Mouse (Mus musculus) hindbrain, embryonic 11.5 days (tissue): ENCODE measurements at regions not wholly inside any gene's neighbourhood (a gene's known extent, or its start where the extent isn't known, plus 50 kb on each side); places are given as distances from the start of the nearest gene placed in this dataset.

Source experiments
- ATAC-seq: fragments of 200-750 bp; cut with Nextera tagmentation; 2 replicates; pipeline ENCODE4 v1.8.0; 2017; ENCODE audit warnings: mild to moderate bottlenecking, moderate TSS enrichment, moderate library complexity; ENCODE audit not compliant: low FRiP score
- DNase-seq: peaks from one replicate; pipeline ENCODE4 v3.0.0-alpha.2; 2015; ENCODE audit warnings: low spot score
- H3K27ac ChIP-seq: fragments of 300-500 bp; sonication (generic); 2 replicates; pipeline ENCODE4 v1.5.1; 2014; ENCODE audit warnings: mild to moderate bottlenecking, low read depth, low read length
- H3K27me3 ChIP-seq: fragments of 300-500 bp; sonication (generic); 2 replicates; pipeline ENCODE4 v1.6.1; 2014; ENCODE audit warnings: mild to moderate bottlenecking, low read length, moderate library complexity, mixed read lengths; ENCODE audit not compliant: control insufficient read depth, insufficient read depth
- H3K36me3 ChIP-seq: fragments of 300-500 bp; sonication (generic); 2 replicates; pipeline ENCODE4 v1.6.1; 2014; ENCODE audit warnings: mild to moderate bottlenecking, low read length, moderate library complexity, mixed read lengths; ENCODE audit not compliant: control insufficient read depth, insufficient read depth
- H3K4me1 ChIP-seq: fragments of 300-500 bp; sonication (generic); replicated peaks from 2 replicates; pipeline ENCODE4 v1.6.1; 2014; ENCODE audit warnings: low read length, mixed read lengths; ENCODE audit not compliant: control insufficient read depth, insufficient read depth
- H3K4me2 ChIP-seq: fragments of 300-500 bp; sonication (generic); replicated peaks from 2 replicates; pipeline ENCODE4 v1.6.1; 2014; ENCODE audit warnings: mild to moderate bottlenecking, low read depth, low read length
- H3K4me3 ChIP-seq: fragments of 300-500 bp; sonication (generic); 2 replicates; pipeline ENCODE4 v1.5.1; 2014; ENCODE audit warnings: low read depth, low read length
- H3K9ac ChIP-seq: fragments of 300-500 bp; sonication (generic); 2 replicates; pipeline ENCODE4 v1.6.1; 2014; ENCODE audit warnings: low read depth, low read length
- H3K9me3 ChIP-seq: fragments of 300-500 bp; sonication (generic); 2 replicates; pipeline ENCODE4 v1.6.1; 2016; ENCODE audit warnings: low read length; ENCODE audit not compliant: control insufficient read depth
- WGBS: fragments of 180-500 bp; shearing (Covaris S2); extraction: QIAGEN DNeasy Blood & Tissue Kit; methylation state at CpG from one replicate; pipeline ENCODE4 v1.1.7; 2014; 5-methylcytosine and 5-hydroxymethylcytosine counted together

DNA sequence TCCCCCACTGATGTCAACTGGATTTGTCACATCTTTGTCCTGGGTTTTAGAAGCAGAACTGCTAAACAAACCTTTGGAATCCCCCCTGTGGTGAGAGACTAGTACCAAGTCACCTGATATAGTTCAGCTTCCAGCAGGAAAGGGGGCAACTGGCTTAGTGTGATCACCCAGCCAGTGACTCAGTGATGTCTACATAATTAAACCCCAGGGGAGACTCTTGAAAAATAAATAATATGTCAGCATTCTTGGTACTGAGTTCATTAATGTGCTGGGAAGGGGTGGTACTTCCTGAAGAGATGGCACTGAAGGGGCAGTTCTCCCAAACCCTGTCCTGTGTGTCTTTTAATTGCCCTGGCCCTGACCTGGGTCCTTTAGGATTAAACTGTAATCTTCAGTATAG, 166.5 kb upstream of the Camk1g start:
- Histone ChIP-seq H3K36me3 (no peaks in the 10 kb centered on the region), H3K27me3 (no peaks in the 10 kb centered on the region), H3K27ac (no peak overlapping the region), H3K4me3 (no peak overlapping the region), H3K4me2 (no peak overlapping the region), H3K4me1 (no peaks in the 10 kb centered on the region), H3K9me3 (no peaks in the 10 kb centered on the region), H3K9ac (no peak overlapping the region)
- DNase-seq (no peak), ATAC-seq (no peak)

- no peak overlapping the region for H3K9ac ChIP-seq
- no peaks in the 10 kb centered on the region for H3K27me3 ChIP-seq
- 88% methylated on average over 4 of the region's 4 CpGs for WGBS
- H3K4me2 ChIP-seq, result no peak overlapping the region
- no peaks in the 10 kb centered on the region for H3K4me1 ChIP-seq
- H3K36me3 ChIP-seq, result no peaks in the 10 kb centered on the region
- ATAC-seq, result no peak
- no peak overlapping the region for H3K4me3 ChIP-seq
- no peaks in the 10 kb centered on the region for H3K9me3 ChIP-seq
- H3K27ac ChIP-seq, result no peak overlapping the region
- no peak for DNase-seq
Measured at GRCm38 (mm10) chr1:193534449-193534848, 164.4 kb upstream of the Camk1g start.

- DNase-seq, result no peak
- ATAC-seq, result no peak
- Histone ChIP-seq H3K4me1 (no peaks in the 10 kb centered on the region), H3K9me3 (no peaks in the 10 kb centered on the region), H3K4me3 (no peak overlapping the region), H3K27me3 (no peaks in the 10 kb centered on the region), H3K27ac (no peak overlapping the region), H3K4me2 (no peak overlapping the region), H3K9ac (no peak overlapping the region), H3K36me3 (no peaks in the 10 kb centered on the region)
- 58% methylated on average over 3 of the region's 3 CpGs for WGBS
Measured at GRCm38 (mm10) chr1:193526501-193526900, 156.4 kb upstream of the Camk1g start.

DNA sequence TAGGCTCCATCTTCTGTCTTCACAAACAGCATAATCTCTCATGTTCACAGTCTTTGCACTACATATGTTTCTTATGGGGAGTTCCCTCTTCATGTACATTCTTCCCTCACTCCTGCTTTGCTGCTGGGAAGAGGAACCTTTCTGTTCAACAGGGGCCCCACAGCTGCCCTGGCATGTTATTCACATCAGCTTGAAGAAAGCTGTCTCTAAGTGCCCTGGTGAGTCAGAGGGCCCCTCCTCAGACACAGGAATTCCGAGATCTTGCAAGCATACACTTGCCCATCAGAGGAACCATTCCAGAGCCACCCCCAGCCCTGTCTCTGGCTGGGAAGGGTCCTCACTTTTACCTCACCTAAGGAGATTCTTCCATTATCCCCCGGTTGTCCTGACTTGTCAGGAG, 151.9 kb upstream of the Camk1g start:
- 72% methylated on average over 2 of the region's 2 CpGs for WGBS

DNA sequence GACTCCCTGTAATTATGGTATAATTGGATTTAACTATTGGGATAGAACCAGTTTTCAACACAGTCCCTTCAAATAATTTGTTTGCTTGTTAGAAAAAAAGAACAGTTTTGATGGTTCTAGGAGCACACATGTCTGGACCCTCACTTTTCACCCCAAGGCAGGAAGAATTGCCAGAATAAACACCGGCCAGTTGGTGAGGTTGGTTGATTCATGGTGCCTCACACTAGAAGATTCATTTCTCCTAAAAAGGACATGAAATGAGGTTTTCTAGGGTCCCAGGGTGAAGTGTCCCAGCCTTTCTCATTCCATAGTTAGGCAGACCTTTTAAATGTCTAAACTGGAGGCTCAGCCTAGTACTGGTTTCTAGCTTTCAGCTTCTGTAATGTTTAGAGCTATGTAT, 148.7 kb upstream of the Camk1g start:
- no peaks in the 10 kb centered on the region for H3K27me3 ChIP-seq
- H3K4me1 ChIP-seq, result no peaks in the 10 kb centered on the region
- no peak overlapping the region for H3K4me2 ChIP-seq
- no peak overlapping the region for H3K27ac ChIP-seq
- DNase-seq (no peak), ATAC-seq (no peak)
- H3K9ac ChIP-seq, result no peak overlapping the region
- H3K4me3 ChIP-seq, result no peak overlapping the region
- no peaks in the 10 kb centered on the region for H3K36me3 ChIP-seq
- H3K9me3 ChIP-seq, result no peaks in the 10 kb centered on the region
- WGBS, result 100% methylated on average over 1 of the region's 1 CpGs

More for the DNA sequence above, 151.9 kb upstream of the Camk1g start:
- Histone ChIP-seq H3K4me3 (no peak overlapping the region), H3K27ac (no peak overlapping the region), H3K36me3 (no peaks in the 10 kb centered on the region), H3K4me1 (no peaks in the 10 kb centered on the region), H3K27me3 (no peaks in the 10 kb centered on the region), H3K9ac (no peak overlapping the region), H3K4me2 (no peak overlapping the region), H3K9me3 (no peaks in the 10 kb centered on the region)
- ATAC-seq (no peak), DNase-seq (no peak)

DNA sequence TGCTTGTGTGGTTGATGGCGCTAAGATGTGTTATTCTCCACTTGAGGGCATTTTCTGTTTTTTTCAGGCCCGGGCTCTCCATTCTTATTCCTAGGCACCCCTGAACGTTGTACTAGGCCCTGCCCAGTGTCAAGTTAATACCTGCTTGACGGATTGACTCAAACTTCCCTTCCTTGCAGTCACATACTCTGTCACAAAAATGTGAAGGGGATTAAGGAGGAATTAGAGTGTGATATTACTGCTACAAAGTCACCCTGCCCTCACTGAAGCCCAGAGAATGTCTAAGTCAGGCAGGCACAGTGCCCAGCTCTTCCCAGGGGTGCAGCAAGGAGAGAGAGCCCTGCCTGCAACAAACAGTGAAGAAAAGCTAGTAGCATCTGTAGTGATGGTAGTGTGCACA, 147.9 kb upstream of the Camk1g start:
- WGBS, result 75% methylated on average over 4 of the region's 4 CpGs
- H3K4me3 ChIP-seq, result no peak overlapping the region
- no peaks in the 10 kb centered on the region for H3K36me3 ChIP-seq
- no peaks in the 10 kb centered on the region for H3K27me3 ChIP-seq
- H3K27ac ChIP-seq, result no peak overlapping the region
- H3K9ac ChIP-seq, result no peak overlapping the region
- H3K4me1 ChIP-seq, result no peaks in the 10 kb centered on the region
- no peaks in the 10 kb centered on the region for H3K9me3 ChIP-seq
- no peak for ATAC-seq
- DNase-seq, result no peak
- H3K4me2 ChIP-seq, result no peak overlapping the region

DNA sequence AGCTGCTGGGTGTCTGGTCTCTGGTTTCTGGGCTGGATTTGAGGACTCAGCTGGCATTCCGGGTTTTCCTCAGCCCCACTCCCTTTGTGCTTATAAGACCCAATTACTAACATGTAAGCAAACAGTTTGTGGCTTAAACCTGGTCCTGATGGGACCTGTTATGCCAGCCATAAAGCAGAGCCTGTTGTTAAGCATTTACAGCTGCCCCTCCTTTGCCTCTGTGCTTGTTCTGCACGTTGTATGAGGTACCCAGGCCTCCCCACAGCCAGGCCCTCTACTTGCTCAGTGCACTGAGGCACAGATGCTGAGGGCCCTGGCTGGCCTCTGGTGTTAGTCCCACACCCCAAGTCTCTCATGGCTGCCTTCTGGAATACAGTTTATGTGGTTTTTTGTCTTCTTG, 147.2 kb upstream of the Camk1g start:
- ATAC-seq, result no peak
- Histone ChIP-seq H3K27ac (no peak overlapping the region), H3K4me1 (no peaks in the 10 kb centered on the region), H3K9ac (no peak overlapping the region), H3K36me3 (no peaks in the 10 kb centered on the region), H3K4me3 (no peak overlapping the region), H3K27me3 (no peaks in the 10 kb centered on the region), H3K9me3 (no peaks in the 10 kb centered on the region), H3K4me2 (no peak overlapping the region)
- WGBS, result 76% methylated on average over 2 of the region's 2 CpGs
- DNase-seq, result no peak

DNA sequence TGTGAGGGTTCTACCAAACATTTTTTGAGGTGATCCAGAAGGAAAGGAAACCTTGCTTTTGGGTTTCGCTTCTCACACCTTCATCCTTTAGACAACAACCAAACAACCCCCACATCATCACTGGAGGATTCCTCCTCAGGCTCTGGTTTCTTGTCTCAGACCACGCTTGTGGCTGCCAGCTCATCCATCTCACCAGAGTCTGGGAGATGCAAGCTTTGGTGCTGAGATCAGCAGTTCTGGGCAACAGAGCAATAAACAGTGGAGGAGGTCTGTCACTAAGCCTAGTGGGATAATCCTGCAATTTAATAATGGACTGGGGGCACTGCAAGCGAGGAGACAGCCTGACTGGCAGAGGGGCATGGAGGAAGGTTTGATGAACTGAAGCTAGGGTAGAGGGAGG, 146.3 kb upstream of the Camk1g start:
- Histone ChIP-seq H3K36me3 (no peaks in the 10 kb centered on the region), H3K9ac (no peak overlapping the region), H3K27ac (no peak overlapping the region), H3K27me3 (no peaks in the 10 kb centered on the region), H3K4me3 (no peak overlapping the region), H3K4me2 (no peak overlapping the region), H3K9me3 (no peaks in the 10 kb centered on the region), H3K4me1 (no peaks in the 10 kb centered on the region)
- ATAC-seq, result no peak
- no peak for DNase-seq
- WGBS, result 75% methylated on average over 3 of the region's 3 CpGs

DNA sequence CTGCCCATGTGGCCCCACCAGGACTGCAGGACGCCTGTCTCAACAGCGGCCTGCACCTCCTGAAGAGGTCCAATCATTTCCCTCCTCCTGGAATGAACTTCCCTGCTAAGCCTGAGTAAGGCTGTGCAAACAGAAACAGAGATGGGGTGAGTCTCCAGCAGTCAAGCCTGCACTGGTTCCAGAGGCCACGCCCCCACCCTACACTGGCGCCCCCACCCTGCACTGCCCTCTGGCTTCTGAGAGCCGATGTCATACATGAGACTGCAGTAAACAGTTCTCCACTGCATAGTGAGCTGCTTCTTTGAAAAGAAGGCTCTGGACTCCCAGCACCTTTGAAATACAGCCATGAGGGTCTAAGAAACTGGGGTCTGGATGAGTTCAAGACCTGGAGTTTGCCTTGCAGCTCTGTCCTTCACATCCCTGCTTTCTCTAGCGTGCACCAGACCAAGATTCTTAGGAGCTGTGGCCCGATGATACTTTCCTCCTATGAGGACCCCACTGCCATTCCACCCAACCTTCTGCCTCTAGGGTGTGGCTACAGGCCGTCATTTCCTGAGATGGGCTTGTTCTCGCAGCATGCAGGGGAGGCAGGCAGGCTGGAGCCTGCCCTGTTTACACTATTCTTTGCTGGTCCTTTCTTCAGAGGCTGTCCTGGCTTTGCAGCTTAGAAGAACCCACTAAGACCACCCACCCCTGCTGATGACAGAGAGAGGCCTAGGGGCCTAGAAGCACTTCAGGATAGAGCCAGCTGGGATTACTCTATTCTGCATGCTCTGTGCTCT, 144.0 kb upstream of the Camk1g start:
- peak; percentile 59; the same call in 1 of the 2 replicates for ATAC-seq
- H3K27ac ChIP-seq, result no peak overlapping the region
- H3K4me3 ChIP-seq, result no peak overlapping the region
- no peak for DNase-seq
- no peaks in the 10 kb centered on the region for H3K27me3 ChIP-seq
- no peaks in the 10 kb centered on the region for H3K36me3 ChIP-seq
- 46% methylated on average over 9 of the region's 9 CpGs for WGBS
- no peaks in the 10 kb centered on the region for H3K9me3 ChIP-seq
- no peak overlapping the region for H3K9ac ChIP-seq
- no peak overlapping the region for H3K4me2 ChIP-seq
- H3K4me1 ChIP-seq, result no peaks in the 10 kb centered on the region
